Mouse (Mus musculus) erythroblast, adult 5-6 weeks (primary cell): ENCODE measurements around the gene Zfp143. TPM values are rescaled to one million over a fixed set of nuclear protein-coding genes. Genes with fewer than 3 reads are reported as not detected.
"Not testable (repeated sequence)": the region's sequence is repeated elsewhere in the genome, so short reads cannot be mapped to it uniquely, and the experiment has no call there.

Experiments
- ATAC-seq: replicated peaks from 2 replicates; pipeline ENCODE4 v1.8.0; 2016; ENCODE audit warnings: moderate number of reproducible peaks, mild to moderate bottlenecking, moderate TSS enrichment, inconsistent platforms; ENCODE audit not compliant: poor library complexity, low FRiP score, severe bottlenecking
- total RNA-seq, 2 experiments: library from RNA; stranded (forward) in 1 of 2; stranded (reverse) in 1 of 2; fragments of 150-400 nt in 1 of 2; fragments of 200-764, 138-1000 nt in 1 of 2; gene quantifications; 2 replicates each; pipeline versions ENCODE4 v1.2.3 to v1.2.4; 2015 to 2017; ENCODE audit warnings: low replicate concordance in 2 of 2

The Zfp143 gene
- total RNA-seq, 2 experiments from 2014 or later: 14.6 to 22.1 TPM

DNA sequence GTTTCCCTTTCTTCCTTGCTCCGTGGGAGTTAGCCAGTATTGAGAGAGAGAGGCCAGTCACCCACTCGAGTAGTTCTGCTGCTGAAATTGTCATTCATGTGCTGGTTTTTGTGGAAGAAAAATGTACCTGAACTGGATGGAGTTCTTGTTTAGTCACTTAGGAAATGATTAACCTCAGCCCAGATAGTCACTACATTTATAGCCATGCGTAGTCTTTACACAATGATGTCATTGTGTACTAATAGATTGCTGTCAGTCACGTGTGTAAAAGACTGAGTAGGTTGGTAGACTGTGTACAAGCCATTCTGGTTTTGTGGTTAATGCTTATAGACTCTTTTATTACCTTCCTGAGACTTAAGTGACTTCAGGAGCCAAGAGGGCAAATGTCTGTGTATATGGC, 26.9 kb downstream of the Zfp143 start:
- ATAC-seq: no peak

DNA sequence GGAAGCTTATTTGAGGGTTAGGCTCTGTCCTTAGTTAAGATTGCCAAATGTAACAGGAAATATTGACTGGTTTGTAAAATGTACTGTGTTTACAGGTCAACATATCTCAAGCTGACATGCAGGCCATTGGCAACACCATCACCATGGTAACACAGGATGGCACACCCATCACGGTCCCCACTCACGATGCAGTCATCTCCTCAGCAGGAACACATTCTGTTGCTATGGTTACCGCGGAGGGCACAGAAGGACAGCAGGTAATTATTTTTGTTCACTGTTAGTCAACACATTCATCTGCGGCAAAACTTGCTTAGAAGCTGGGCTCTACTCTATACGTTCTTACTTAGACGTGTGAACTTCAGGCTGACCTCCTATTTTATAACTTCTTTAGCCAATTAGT, 30.7 kb downstream of the Zfp143 start:
- no peak for ATAC-seq

DNA sequence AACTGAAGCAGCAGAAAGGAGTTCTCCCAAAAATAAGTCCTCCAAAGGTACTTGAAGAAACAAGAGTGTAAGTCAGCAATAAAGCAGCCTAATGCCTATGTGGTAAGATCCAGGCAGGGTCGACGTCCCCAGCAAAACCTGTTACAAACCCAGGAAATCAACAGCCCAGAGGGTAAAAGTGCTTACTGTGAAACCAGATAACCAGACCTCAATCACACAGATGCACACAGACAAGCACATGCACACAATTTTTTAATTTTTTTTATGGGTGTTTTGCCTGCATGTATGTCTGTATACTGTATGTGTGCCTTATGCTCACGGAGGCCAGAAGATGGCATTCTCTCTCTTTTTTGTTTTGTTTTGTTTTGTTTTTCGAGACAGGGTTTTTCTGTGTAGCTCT, 35.3 kb downstream of the Zfp143 start:
- no peak for ATAC-seq

- no peak for ATAC-seq
These were observed 36.2 kb downstream of the Zfp143 start for GRCm38 (mm10) chr7:110097106-110097793.

DNA sequence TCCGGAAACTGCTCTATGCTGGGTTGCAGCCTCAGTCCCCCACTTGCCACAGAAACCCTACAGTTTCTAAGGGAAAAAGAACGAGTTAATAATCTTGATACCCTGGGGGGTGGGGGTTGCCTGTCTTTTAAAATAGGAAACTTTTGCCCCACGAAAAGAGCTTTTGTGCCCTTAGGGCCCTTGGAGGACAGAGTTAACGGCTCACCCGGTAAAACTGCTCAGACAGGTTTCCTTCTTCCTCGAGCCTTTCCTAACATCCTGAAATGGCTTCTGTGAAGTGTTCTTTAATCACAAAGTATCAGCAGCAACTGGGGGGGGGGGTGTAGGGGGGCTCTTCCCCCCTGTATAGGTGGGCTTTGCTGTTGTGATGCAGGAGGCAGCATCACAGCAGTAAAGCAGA, 39.8 kb downstream of the Zfp143 start:
- ATAC-seq: no peak

DNA sequence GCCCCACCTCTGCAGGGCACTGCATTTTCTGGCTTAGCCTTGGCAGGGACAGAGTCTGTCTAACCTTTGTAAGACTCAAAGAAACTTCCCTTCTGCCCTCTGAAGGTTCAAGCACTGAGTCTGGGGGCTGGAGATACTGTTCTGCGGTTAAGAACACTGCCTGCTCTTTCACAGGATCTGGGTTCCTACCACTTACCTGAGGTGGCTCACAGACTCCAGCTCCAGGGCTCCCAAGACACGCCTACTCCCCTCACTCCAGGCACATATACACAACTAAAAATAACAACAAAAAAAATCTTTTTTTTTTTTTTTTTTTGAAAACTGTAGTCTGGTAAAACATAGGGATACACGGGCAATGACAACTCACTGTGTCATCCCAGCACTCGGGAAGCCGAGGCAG, 40.2 kb downstream of the Zfp143 start:
- no peak for ATAC-seq

DNA sequence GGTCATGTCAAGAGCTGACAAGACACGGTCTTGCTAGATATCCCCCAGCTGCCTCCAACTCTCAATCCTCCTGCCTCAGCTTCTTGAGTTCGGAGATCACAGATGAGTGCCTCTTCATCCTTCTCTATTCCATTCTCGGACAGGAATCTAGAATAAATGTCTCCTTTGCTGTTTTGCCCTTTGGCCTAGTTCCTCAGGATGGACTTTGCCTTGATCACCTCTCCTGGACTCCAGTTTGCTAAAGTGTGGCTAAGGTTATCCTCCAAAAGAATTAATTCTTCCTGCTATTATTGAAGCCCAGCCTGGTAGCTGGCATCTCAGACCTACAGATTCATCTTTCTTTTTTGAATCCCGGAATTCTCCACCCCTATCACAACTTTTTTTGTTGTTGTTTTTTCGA, 44.0 kb downstream of the Zfp143 start:
- no peak for ATAC-seq

- ATAC-seq: no peak
These were observed 45.6 kb downstream of the Zfp143 start for GRCm38 (mm10) chr7:110106633-110107032.

- ATAC-seq: not testable (repeated sequence)
These were observed 47.5 kb downstream of the Zfp143 start for GRCm38 (mm10) chr7:110108524-110108923.

DNA sequence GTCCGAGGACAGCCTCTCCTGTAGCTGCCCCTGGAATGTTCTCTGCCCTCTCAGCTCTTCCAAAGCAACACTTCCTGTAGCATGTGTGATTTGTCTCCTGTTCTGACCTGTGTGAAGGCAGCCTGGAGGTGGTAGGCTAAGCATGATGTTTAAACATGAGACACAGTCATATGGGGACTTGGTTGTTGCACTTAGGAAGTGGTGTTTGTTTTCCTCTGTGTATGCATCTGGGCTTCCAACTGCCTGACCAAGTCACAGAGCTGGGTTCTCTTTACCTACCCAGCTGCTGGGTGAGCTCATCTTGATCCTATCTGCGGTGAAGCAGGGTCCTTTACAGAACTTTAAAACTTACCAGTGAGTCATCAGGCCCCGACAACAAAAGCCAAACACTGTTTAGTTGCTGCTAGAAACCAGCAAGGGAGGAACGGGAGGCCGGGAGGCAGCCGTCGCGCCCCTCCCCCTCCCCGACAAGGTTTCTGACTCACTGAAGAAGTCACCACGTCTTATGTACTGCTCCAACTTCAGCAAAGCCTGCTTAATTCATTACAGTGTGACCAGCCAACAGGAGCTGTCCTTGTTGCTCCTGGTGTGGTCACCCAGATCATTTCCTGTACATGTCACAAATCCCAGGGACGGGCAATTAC, 48.1 kb downstream of the Zfp143 start:
- ATAC-seq: 0 out of 2 replicates have a peak, but pooled peaks have one; percentile 24

- no peak for ATAC-seq
These were observed 49.1 kb downstream of the Zfp143 start for GRCm38 (mm10) chr7:110110061-110110656.

GRCm38 (mm10) chr7:110114699-110115098, 53.7 kb downstream of the Zfp143 start:
- no peak for ATAC-seq

GRCm38 (mm10) chr7:110116731-110117291, 55.8 kb downstream of the Zfp143 start:
- no peak for ATAC-seq

GRCm38 (mm10) chr7:110118448-110118847, 57.4 kb downstream of the Zfp143 start:
- ATAC-seq: no peak

DNA sequence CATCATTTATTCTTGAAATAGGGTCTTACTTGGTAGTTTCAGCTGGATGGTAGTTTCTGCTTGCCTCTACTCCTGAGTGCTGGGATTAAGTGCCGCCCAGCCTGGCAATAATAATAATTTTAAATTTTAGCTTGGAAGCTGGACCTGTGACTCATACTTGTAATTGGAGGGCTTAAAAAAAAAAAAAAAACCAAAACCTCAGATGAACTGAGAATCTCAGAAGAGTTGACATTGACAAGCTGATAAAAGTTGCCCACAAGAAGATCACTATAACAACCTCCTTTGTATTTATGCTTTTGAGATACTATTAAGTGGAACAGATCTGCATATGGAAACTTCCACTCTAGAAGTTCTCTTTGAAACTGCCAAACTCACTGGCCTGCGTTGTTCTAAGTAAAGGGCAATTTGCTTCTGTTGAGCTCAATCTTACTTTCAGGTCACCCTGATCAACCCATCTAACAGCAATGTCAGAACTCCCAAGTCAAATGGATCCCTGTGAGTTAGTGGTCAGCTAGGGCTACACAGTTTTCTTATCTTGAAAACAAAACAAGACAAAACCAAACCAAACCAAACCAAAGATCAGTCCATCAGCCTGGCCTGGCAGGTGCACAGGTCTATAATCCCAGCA, 59.3 kb downstream of the Zfp143 start:
- ATAC-seq: no peak

GRCm38 (mm10) chr7:110121162-110121515, 60.1 kb downstream of the Zfp143 start:
- ATAC-seq: no peak; the same call in 1 of the 2 replicates

DNA sequence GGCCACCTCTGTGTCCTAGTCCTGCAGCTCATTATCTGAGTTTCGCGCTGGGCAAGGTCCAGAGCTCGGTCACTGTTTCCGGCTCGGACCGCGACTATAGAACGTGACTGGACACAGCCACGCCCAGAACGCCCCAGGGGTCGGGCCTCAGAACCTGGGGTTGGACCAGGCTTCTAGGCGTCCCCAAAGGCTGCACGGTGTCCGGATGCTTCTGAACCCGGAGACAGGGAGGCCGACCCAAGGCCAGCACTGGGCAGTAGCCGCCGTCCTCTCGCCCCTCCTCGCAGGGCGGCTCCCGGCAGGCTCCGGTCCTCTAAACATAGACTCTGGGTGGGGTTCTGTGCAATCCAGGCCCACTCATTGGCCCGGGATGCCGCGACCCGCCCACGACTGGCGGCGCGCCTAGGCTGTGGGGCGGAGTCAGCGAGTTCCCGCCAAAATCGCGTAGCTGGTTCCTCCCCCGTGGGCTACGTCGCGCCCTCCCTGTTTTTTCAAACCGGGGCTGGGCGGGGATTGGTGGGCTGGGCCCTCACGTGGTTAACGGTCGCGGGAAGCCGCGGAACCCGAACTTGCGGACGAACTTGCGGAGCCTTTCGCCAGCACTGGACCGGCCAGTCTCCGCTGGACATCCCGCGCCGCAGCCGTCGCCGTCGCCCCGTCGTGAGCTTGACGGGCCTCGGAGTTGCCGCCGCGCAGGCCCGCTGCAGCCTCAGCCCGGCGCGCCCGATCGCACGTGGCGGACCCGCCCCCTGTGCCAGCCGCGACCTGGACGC, 60.7 kb downstream of the Zfp143 start, which contains the start of gene Wee1:
Gene Wee1, plus strand, starts transcription at position 531 of the 773 bp plus-strand sequence.
- ATAC-seq: peak; percentile 90

DNA sequence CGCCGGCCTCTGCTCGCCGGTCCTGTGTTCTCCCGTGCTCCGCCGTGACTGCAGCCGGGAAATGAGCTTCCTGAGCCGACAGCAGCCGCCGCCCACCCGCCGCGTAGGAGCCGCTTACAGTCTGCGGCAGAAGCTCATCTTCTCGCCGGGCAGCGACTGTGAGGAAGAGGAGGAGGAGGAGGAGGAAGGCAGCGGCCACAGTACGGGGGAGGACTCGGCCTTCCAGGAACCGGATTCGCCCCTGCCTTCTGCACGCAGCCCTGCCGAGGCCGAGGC, 61.2 kb downstream of the Zfp143 start:
- ATAC-seq: 0 out of 2 replicates have a peak, but pooled peaks have one; percentile 0

GRCm38 (mm10) chr7:110122565-110123422, 61.8 kb downstream of the Zfp143 start:
- ATAC-seq: peak; percentile 37; the same call in 1 of the 2 replicates
